Comparison of ENCODE assay signal across 13 mouse cellular contexts in genomic region chr16:96258429-96258828, GRCm38 (mm10). TPM values are rescaled to one million over a fixed set of nuclear protein-coding genes. Genes with fewer than 3 reads are reported as not detected.
"Had no signal": no experiment of that assay in that cellular context is flagged by ENCODE, and none has a peak within 500 bp of the region (broad histone marks: within the 10 kb centered on the region; RNA-seq: fewer than 3 reads in every experiment).

No protein-coding gene starts in this region.

- H3K9me3 ChIP-seq: hindbrain, embryonic 15.5 days; neural tube, embryonic 12.5 days had no signal

- DNase-seq: layer of hippocampus, adult 9-11 months; left cerebral cortex, postnatal 4 days; lung, adult 18-20 months; midbrain, embryonic 14.5 days; thymus, postnatal 4 days had no signal

- H3K9ac ChIP-seq: hindbrain, embryonic 15.5 days; limb, embryonic 13.5 days; liver, embryonic 14.5 days; neural tube, embryonic 12.5 days had no signal

- H3K27ac ChIP-seq: hindbrain, embryonic 15.5 days; limb, embryonic 13.5 days; liver, embryonic 14.5 days; neural tube, embryonic 12.5 days had no signal

- H3K36me3 ChIP-seq: hindbrain, embryonic 15.5 days; limb, embryonic 13.5 days; neural tube, embryonic 12.5 days had no signal

- H3K4me3 ChIP-seq: hindbrain, embryonic 15.5 days; limb, embryonic 13.5 days; neural tube, embryonic 12.5 days had no signal

- H3K27me3 ChIP-seq: hindbrain, embryonic 15.5 days; limb, embryonic 13.5 days; neural tube, embryonic 12.5 days had no signal

- H3K4me2 ChIP-seq: hindbrain, embryonic 15.5 days; limb, embryonic 13.5 days; neural tube, embryonic 12.5 days had no signal

- ATAC-seq: intestine, postnatal 0 days had no signal

- H3K4me1 ChIP-seq: hindbrain, embryonic 15.5 days; limb, embryonic 13.5 days; neural tube, embryonic 12.5 days had no signal

RNA-seq across cellular contexts. Expression of gene B3galt5, which starts 22.8 kb away (rescaled TPM):
- total RNA-seq: liver, adult 2 months; monocyte, adult 5-6 weeks; neutrophil, adult 5-6 weeks had no signal

RNA-seq across cellular contexts. Expression of gene Sh3bgr, which starts 58.2 kb away (rescaled TPM):
- total RNA-seq: monocyte, adult 5-6 weeks; neutrophil, adult 5-6 weeks had no signal
- polyA plus RNA-seq: liver, adult 2 months had no signal
